Mouse (Mus musculus) ES-CJ7 (cell line): ENCODE data around the gene H2-Oa.
A peak's percentile ranks its signal among the peaks of the same experiment; 100 is the strongest.
"Not testable (repeated sequence)": the region's sequence is repeated elsewhere in the genome, so short reads cannot be mapped to it uniquely, and the experiment has no call there.

Source experiments
- DNase-seq: peaks from one replicate; pipeline ENCODE4 v3.0.0; 2011; ENCODE audit warnings: low read depth, low spot score

Gene H2-Oa

DNA sequence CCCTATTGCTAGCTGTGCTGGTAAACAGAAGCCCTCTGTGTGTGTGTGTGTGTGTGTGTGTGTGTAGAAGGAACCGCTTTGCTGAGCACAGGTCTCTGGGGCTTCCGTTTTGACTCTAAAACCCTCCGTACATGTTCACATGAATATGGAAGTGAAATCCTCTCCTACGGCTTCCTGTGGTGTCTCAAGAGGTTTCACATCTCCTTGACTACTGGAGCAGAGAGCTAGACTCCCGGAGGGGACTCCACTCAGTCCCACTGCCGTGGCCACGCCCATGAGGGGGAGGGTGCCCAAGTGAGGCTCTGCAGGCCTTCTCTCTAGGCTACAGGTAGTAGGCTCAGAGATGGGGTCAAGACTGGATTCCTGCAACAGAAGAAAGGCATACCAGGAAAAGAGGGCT lies 50.9 kb downstream of the H2-Oa start, which contains the start of gene H2-DMb2:
TSS of gene H2-DMb2 (plus strand) at position 275 of the 400 bp plus-strand sequence.
- DNase-seq = peak; percentile 52

DNA sequence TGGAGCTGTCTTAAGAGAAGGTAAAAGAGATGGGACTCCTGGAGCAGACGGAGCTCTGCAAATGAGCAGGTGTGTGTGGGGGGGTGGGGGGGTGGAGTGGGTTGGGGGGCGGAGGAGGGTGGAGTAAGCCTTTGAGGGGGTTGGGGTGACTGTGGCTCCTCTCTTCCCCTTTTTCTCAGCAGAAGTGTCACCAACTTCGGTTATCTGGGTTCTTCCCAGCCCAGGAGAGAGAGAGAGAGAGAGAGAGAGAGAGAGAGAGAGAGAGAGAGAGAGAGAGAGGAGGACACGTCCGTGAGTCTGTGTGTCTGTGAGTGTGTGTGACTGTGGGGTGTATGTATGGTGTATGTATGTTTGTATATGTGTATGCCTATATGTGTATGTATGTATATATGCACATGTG lies 51.3 kb downstream of the H2-Oa start:
- DNase-seq = no peak

DNA sequence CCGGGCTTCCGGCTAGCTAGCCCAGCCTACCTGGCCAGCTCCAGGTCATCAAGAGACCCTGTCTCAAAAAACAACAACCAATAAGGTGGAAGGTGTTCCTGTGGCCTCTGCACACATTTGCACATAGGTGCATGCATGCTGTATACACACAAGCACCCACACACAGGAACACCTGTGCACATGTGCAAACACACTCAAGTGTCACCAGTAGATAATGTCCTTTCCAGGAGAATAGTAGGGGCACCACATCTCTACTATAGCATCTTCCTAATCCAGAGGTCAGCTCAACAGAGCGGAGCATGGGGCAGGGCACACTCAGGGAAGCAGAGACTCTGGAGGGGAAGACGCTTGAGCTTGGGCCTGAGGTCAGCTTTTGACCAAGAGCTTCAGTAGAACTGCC lies 52.1 kb downstream of the H2-Oa start:
- not testable (repeated sequence) for DNase-seq
